Mouse (Mus musculus): ENCODE results near the gene Barx2.
A peak's percentile ranks its signal among the peaks of the same experiment; 100 is the strongest.

Barx2 gene

DNA sequence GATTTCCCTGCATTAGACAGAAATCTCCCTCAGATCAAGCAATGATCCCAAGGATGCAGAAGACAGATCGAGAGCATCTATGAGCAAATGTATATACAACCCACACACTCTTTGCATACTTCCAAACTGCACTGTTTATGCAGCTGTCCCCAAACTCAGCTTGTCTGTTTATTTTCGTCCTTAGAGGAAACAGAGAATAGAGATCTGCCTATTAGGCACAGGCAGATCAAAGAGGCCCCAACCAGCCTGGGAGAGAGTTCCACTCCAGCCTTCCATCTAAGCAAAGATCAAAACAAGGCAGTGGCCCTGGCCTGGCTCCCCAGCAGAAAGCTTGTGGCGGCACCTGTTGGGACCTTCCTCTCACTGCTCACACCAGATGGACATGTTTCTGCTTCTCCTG, 27.0 kb downstream of the Barx2 start:
- DNase-seq = no peak

DNA sequence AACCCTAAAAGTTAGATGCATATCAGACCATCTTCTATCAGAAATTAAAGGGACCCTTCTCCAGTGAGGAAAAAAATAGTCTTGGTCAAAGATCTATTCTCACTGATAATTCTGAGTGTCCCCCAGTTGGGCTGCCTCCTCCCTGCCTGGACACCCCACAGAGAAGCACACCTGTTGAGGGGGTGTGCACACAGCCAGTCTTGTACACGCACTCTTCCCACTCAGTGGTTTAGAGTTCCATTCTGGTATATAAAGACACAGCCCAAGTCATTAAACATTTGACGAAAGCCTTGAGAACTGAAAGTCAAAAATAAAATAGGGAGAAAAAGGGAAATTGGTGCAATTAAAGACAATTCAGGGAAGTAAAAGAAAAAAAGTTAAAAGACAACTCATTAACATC, 30.9 kb downstream of the Barx2 start:
- no peak for DNase-seq

DNA sequence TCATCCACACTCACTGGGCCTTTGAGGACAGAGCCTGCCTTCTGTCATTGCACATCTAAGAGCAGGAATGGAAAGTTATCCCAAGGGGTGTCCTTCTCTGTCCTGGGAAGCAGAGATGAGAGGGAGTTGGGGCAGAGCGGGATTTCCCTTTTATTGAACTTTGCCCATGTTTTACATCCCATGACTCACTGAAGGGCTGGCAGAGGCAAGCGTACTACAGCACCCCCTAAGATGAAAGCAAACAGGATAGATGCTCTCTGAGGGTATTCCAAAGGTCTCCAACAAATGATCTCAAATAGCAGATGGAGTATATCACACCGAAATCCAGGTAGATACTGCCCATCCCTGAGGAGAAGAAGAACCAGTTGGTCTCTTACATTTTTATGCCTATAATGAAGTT, 37.7 kb downstream of the Barx2 start:
- DNase-seq = no peak

DNA sequence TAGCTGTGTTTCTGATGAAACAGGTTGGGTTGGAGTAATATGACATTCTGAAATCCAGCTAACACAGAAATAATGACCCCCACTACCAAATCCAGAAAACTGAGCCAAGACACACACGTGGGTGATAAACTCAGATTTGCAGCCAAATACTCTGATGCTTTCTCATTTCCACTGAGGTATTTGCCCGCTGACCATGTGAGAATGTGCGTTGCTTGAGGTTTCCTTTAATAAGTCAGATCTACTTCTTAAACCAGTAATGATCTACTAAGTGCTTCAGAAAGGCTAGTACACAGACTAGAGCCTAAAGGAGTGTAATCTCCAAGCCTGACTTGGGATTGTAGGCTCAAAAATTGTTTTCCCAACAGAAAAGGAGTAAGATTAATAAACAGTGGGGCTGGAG, 39.0 kb downstream of the Barx2 start:
- DNase-seq = no peak

DNA sequence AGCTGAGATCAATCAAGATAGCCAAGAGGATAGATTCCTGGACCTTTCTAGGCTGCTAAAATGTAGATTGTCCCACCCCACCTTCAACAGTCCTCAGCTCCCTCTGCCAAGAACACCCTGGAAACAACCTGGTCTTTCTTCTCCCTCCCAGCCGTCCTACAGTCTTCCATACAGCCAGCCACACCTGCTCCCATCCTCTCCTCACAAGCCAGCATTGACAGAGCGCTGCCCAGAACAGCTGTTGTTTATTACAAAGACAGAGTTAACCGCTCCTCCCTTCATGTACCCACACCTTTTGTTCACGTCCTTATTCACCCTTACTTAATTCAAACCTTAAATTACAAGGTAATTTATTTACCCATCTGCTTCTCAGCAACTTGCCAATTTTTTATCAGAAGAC, 41.9 kb downstream of the Barx2 start:
- DNase-seq = no peak

DNA sequence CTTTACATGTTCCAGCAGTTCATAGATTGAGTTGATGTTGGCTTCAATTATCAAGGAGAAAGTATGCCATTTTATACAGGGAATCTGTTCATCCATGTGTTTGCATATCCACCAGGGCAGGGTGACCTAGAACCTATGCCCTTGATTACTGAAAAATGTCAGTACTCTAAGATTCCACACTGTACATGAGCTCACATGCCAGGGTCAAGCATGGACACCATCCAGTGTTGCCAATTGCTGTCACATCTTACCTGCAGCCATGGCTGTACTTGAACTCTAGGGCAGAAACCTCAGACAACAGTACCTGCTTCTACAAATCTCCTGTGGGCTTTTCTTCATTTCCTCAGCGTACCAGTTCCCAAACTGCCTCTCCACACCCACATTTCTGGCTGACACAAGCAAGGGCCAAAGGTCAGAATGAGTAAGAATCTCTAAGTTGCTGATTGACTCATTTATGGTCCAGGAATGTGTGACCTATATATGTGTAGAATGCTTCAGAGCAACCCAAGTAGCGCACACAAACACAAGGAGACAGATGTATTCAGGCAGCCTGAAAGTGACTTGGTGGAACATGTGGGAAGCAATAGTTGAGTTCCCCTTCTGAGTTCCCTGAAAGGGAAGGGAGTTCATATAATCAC, 44.3 kb downstream of the Barx2 start:
- no peak for DNase-seq

DNA sequence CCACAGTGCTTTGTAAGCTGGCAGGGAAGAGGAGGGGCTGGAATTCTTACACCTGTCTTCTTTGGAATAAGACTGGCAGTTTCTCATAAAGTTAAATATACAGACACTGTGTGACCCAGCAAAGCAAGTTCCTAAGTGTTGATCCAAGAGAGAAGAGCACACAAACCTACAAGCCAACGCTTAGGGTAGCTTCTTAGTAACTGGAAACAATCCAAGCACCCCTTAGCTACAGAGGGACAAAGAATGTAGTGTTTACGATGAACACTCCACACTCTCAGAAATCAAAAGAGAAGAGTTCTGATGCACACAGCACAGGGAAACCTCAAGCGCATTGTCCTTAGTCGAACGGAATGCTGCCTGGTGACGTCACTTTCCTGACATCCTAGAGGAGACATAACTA, 49.4 kb downstream of the Barx2 start:
- DNase-seq = no peak

DNA sequence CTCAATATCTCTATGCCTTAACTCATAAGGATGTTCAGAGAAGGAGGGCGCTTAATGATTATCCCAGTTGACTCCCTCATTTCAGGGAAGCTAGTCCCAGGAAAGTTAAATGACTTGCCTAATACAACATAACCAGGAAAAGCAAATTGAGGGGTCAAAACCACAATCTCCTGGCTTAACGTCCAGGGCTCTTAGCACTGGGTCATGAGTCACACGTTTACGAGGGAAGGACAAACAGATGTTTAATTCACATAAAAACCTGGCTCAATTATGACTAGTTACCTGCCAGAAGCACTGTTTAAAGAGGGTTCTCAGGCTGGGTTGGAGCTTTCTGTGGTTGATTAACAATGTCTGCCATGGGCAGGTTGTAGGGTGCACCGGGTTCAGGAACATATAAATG, 53.8 kb downstream of the Barx2 start:
- no peak for DNase-seq

DNA sequence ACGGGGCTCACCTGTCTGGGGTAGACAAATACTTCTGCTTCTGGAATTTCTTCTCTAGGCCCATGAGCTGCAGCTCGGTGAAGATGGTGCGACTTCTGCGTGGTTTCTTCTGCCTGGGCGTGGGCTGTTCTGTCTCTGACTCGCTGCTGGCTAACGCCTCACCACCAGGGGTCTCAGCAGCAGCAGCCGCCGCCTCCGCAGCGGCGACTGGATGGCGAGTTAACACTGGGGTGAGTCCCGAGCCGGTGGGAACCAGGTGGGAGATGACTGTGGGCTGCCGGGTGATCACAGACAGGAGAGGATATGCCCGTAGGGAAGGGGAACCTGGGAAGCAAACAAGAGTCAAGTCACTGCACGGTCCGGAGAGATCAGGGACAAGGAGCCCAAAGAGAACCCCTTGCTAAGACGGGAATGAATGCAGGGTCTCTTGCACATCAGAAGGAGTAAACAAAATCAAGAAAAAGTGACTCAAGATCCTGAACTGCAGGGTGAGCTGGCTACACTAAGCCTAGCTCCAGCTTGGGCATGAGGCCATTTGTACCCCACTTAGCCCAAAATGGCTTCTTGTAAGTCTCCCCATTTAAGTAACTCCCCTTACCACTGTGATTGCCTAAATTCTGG, 54.4 kb downstream of the Barx2 start:
- DNase-seq = no peak

DNA sequence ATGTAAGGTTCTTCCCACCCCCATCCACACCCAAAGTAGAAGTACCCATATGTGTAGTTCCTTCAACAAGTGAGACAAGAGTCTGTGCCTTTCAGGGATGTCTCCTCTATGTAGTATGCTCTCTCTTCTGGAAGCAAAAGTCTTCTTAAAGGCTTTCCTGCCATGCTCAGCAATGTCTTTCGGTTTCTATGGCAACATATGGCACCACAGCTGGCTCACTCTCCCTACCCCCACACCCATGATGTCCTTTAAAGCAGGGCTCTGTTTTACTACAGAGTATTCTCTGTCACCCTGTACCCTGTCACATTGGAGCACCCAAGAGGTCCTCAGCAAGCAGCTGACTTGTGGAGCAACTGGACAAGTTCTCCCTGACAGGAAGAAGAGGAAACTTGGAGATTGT, 55.8 kb downstream of the Barx2 start:
- DNase-seq = no peak

DNA sequence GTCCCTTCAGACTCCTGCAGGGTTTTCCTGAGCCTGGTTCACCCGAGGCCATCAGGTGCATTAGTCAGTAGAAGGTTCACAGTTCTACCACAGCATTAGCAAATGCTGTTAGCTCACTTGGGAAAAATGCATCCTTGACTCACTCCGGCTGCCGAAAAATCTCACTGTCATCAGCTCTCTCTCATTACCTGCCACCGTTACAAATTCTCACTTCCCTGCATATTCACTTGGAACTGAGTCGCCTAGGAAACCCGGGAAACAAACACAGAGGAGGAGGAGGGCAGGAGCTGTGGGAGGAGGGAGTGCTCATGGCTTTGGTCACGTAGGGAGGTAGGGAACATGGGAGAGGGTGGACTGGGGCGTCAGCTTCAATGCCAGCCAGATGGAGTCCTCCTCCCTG, 56.8 kb downstream of the Barx2 start:
- DNase-seq = no peak

DNA sequence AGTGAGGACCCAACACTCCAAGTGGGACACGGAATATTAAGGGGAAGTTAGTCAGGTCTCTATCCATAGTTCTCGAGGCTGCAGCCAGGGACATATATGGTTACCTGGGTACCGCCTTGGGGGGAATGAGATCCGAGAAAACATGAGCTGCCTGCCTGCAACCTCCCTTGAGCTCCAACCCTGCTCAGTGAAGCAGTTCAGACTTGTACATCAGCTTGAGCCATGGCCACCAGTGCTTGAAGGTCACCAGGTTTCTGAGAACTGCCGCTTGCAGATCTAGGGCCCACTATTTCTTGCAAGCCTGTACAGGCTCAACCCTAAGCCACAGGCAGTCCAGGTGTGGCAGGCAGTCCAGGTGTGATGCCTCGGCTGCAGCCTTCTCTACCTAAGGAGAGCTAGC, 57.6 kb downstream of the Barx2 start:
- no peak for DNase-seq

DNA sequence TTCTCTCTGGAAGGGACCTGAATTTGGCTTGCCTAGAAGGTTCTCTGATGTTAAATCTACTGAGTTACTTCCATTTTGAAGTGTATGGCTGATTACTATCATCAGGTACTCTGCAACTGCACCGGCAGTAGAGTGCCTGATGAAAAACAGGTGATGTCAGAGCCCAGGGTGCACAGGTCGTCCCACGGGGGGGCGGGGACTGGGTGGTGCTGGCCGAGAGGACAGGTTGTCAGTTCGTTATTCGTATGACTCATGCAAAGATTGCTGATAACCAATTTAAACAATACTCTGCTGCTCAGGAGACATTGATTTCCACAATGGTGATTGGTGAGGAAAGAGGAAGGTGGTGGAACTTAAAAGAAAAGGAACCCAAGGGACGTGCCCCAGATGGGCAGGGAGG, 61.6 kb downstream of the Barx2 start:
- no peak for DNase-seq

DNA sequence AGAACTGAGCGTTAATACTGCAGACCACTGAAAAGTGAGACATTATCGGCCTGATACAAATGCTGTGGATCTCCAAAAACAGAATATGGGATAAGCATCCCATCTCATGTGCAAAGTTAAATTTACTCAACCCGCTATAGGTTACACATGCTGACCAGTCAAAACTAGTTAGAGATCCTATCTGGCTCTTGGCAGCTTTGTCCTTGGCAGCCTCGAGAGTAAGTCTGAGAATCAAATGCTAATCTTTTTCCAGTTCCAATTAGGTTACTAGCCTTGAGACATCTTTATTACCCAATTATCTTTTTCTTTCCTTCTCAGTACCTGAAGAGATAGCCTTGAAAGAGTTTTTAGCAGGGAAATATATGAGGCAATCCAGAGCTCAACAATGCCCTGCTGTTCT, 62.6 kb downstream of the Barx2 start:
- no peak for DNase-seq

DNA sequence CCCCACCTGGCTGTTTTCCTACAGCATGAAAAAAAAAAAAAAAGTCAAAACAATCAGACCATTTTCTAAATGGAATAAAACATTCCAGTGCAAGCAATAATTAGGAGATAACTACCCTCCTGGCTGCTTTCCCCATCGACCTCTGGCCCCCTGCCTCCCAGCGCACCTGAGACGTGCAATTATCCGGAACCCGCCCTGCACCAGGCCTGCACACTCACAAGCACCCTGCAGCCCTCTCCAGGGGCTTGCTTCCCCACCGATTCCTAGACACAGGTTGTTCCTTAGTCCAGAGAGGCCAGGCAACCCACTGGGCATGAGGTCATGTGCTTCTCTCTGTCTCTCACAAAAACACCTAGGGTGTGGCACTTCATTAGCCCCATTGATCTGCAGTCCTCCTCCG, 63.9 kb downstream of the Barx2 start:
- no peak for DNase-seq

DNA sequence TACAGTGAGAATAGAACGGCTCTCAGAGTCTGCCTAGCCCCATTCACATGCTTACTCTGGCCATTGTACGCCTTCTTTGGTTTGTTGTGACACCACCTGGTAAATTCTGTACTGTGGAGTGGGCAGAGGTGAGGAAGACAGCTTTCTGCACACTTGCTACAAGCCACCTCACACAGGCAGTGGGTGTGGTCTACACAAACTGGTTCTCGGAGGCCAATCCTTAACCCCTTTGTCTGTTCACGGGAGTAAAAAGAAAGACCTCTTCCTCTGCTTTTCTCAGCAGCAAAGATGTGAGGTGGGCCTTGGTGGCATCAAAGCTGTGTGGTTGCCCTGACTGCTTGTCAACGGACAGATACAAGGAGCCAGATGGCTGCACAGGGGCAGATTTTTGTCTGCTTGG, 68.6 kb downstream of the Barx2 start:
- no peak for DNase-seq

DNA sequence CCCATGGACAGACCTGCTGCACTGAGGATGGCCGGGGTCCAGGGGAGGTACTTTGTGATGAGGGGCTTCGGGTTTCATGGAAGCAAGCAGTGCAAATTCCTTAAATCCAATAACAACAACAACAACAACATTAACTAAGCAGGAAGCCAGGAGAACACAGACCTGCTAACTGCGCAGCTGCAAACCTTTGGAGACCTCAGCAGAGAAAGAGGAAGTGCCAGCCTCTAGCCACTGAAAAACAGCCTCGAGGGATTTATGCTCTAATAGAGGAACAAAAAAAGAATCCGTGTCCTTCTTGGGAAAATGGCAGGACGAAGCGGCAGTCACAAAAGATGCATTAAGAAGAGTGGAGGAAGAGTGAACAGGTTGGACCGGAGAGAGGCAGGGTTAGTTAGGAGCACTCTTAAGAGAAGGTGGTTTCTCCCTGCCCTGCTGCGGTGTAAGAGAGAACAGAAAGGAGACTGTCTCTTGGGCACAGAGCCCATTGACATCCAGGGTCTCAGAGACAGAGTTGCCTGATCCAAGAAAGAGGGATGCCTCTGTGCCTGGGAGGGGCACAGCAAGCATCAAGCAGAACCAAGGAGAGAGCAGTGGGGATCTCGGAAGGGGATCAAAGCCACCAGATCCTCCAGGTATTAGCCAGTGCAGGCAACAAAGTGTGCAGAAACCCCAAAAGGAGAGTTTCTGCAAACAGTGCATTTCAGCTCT, 72.0 kb downstream of the Barx2 start:
- DNase-seq = peak; percentile 25 to 27

DNA sequence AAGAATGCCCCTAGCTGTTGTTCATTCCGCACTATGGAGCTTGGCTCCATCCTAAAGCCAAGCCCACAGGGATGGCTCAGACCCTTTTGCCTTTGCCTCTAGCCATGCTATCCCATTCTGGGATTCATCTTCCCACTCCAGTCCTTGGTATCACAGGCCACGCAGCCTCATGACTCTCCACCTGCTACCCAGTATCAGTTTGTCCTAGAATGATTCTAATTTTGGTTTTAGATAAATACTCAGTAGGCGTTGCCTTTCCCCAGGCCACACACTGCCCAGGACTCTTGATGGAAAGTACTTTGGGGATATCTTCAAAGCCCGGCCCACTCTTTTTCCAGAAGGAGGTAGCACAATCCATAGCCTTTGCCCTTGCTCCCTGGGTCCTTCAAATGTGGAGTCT, 72.7 kb downstream of the Barx2 start:
- no peak for DNase-seq

DNA sequence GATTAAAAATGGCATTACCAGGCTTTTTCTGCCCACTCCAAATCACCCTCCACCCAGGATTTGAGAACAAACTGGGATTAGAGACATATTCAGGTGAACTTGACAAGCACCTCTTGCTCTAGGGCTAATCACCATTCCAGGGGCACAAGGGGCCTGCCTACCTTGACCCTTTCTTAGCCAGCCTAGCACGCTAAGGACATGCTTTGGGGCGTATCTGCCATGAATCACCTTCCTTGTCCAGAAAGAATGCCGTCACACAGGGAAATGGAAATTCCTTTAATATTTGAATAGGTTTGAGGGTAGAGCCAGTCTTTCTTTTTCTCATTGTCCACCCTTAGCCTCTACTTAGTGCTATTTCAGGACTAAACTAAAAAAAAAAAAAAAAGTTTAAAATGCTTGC, 73.2 kb downstream of the Barx2 start:
- no peak for DNase-seq

DNA sequence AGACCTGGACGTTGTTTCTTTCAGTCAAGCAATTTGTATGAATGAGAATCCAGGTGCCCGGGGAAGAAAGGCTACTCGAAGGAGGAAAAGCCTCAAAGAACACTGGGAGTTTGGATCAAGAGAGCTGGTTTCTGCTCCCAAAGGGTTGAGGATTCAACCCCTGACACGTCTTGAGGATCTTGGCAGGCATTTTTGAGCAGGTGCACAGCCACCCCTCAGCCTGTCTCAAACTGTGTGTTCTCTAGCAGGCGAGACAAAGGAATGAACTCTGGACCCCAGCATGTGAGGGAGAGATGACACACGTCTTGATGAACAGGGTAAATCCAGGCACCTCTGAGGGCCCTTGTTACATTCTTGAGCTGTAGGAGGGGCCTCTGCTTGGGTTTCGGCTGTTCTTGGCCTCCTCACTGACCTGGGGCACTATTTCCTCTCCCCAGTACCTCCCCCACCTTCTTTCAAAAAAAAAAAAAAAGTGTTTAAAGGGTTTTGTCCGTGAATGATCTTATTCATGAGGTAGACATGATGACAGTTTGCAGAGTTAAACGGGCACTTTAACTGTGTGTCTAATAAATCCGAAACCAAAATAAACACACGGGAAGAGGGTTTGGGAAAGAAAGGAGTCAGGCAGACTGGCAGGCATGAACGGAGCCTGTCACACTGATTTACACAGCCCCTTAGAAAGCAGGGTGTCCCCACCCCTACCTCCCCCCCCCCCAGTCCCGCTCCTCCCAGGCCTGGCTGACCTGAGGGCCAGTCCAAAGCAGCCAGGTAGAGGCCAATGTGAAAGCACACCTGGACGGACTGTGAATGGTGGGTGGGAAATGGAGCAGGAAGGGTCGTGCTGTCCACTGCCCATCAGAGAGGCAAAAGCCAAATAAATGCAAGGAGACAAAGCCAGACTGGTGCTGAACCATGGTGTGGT, 73.9 kb downstream of the Barx2 start:
- DNase-seq = no peak

DNA sequence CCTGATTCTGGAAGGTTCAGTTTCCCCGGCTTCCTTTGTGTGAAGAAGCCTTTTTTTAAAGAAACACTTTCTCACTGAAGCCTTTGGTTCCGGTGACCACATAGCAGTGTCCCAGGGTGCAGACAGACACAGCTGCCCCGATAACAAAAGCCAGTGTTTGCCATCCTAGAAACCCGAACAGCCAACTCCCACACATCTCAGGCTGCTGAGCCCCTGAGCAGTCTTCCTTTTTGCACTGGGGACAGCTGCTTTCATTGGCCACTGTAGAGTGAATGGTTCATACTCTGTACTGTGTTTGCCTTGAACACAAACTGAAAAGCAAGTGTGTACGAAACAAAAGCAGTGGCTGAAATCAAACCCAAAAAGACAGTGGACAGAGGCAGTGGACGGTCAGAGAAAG, 75.2 kb downstream of the Barx2 start:
- DNase-seq = no peak

DNA sequence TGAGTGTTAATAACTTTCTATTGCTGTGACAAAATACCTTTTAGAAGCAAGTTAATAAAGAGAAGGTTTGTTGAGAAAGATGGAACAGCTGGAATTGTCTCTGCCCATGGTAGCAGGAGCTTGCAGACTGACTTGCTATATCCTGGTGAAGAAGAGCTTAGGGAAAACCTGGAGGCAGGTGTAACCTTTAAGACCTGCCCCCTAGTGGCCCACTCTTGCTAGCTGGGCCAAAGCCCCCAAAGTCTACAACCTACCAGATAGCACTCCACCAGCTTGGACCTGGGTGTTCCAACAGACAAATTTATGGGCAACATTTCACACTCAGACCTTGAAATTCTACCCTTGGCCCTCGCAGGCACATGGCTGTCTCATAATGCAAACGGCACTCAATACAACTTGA, 104.5 kb downstream of the Barx2 start:
- no peak for DNase-seq

DNA sequence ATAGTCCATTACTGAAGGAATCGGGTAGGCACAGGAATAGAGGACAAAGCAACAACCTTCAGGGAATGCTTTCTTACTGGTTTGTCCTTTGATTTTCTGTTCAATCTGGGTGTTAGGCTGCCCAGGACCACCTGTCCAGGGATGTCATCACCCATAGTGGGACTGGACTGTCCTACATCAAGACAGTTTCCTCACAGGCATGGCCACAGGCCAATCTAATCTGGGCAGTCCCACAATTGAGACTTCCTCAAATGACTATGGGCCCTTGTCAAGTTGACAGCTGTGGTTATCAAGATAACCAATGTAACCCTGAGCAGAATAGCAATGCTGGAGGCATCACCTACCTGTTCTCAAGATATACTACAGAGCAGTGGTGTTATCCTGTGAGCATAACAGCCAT, 110.6 kb downstream of the Barx2 start:
- no peak for DNase-seq

Measured in B cell, adult 2 months (primary cell).